Mouse (Mus musculus): ENCODE measurements around the gene Anapc2.
A peak's percentile ranks its signal among the peaks of the same experiment; 100 is the strongest.

Anapc2 gene

GRCm38 (mm10) chr2:25273010-25273409 lies 732 bp downstream of the Anapc2 start:
- DNase-seq = no peak

GRCm38 (mm10) chr2:25278928-25279882 lies 6.9 kb downstream of the Anapc2 start:
- peak; percentile 91 for DNase-seq

GRCm38 (mm10) chr2:25285551-25285950 lies 13.3 kb downstream of the Anapc2 start:
- DNase-seq = no peak

- no peak for DNase-seq
Observed at GRCm38 (mm10) chr2:25286314-25286713, 14.0 kb downstream of the Anapc2 start.

GRCm38 (mm10) chr2:25286837-25287636 lies 14.8 kb downstream of the Anapc2 start:
- peak; percentile 58 for DNase-seq

GRCm38 (mm10) chr2:25287927-25288649 lies 15.8 kb downstream of the Anapc2 start, which contains the start of gene Tmem210:
Gene Tmem210, plus strand, starts transcription at chr2:25288145.
- no peak for DNase-seq

GRCm38 (mm10) chr2:25288734-25289345 lies 16.6 kb downstream of the Anapc2 start:
- DNase-seq = no peak

GRCm38 (mm10) chr2:25289651-25290050 lies 17.4 kb downstream of the Anapc2 start, which contains the start of gene Lrrc26:
Gene Lrrc26, plus strand, starts transcription at chr2:25289915.
- DNase-seq = peak; percentile 44

GRCm38 (mm10) chr2:25290101-25290815 lies 18.0 kb downstream of the Anapc2 start:
- DNase-seq = peak; percentile 16

GRCm38 (mm10) chr2:25290816-25291130 lies 18.5 kb downstream of the Anapc2 start:
- peak; percentile 19 for DNase-seq

GRCm38 (mm10) chr2:25291184-25292053 lies 19.1 kb downstream of the Anapc2 start:
- DNase-seq = peak; percentile 15

GRCm38 (mm10) chr2:25292054-25292544 lies 19.8 kb downstream of the Anapc2 start:
- peak; percentile 44 for DNase-seq

- peak; percentile 88 for DNase-seq
Observed at GRCm38 (mm10) chr2:25292856-25293255, 20.6 kb downstream of the Anapc2 start.

- DNase-seq = no peak
Observed at GRCm38 (mm10) chr2:25293706-25294105, 21.4 kb downstream of the Anapc2 start.

- DNase-seq = no peak
Observed at GRCm38 (mm10) chr2:25297093-25297492, 24.8 kb downstream of the Anapc2 start.

- DNase-seq = no peak
Observed at GRCm38 (mm10) chr2:25298046-25298445, 25.8 kb downstream of the Anapc2 start.

- DNase-seq = no peak
Observed at GRCm38 (mm10) chr2:25303452-25303851, 31.2 kb downstream of the Anapc2 start.

GRCm38 (mm10) chr2:25303931-25304656 lies 31.8 kb downstream of the Anapc2 start:
- no peak for DNase-seq

GRCm38 (mm10) chr2:25304657-25305541 lies 32.6 kb downstream of the Anapc2 start:
- DNase-seq = peak; percentile 11

All from lung, postnatal 14 days (tissue).